Mouse (Mus musculus): ENCODE measurements at regions not wholly inside any gene's neighbourhood (a gene's known extent, or its start where the extent isn't known, plus 50 kb on each side); places are given as distances from the start of the nearest gene placed in this dataset.

DNA sequence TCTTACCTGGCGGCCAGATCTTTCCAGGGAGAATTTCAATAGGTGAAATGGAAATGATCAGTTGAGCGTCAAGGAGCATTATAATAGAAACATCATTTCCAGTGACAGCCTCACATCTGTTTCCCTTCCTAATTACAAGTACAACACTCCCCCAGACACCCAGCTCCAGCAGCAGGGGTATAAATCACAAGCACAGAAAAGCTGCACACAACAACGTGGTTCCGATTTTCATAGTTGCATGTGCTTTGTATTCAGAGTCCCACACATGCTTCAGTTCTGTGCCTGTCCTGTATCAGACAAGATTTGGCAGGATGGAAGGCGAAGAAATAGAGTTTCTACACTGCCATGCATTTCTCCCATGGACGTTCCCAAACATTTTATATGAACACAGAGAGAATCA is 215.7 kb downstream of the Hdgfl1 start:
- H3K36me3 ChIP-seq (replicated peaks), result no peaks in the 10 kb centered on the region
- H3K4me1 ChIP-seq (ENCODE audit: insufficient read depth, low read depth, low read length), result no peaks in the 10 kb centered on the region
- no peaks in the 10 kb centered on the region for H3K9me3 ChIP-seq (replicated peaks)
- TF ChIP-seq CTCF (IDR thresholded peaks at IDR 0.05; ENCODE audit: low read depth, low read length) (no peak), POLR2AphosphoS5 (IDR thresholded peaks at IDR 0.05; ENCODE audit: insufficient replicate concordance, low read depth, low read length) (no peak), TAL1 (conservative IDR thresholded peaks at IDR 0.05; ENCODE audit: low read depth, low read length) (no peak), GATA1 (IDR thresholded peaks at IDR 0.05; ENCODE audit: borderline replicate concordance, low read length) (no peak), GATA2 (IDR thresholded peaks at IDR 0.05; ENCODE audit: borderline replicate concordance, low read depth, low read length) (no peak)
- ATAC-seq (ENCODE audit: extremely low read depth, insufficient number of reproducible peaks, low FRiP score, poor library complexity, severe bottlenecking), result no peak
- H3K27me3 ChIP-seq (ENCODE audit: insufficient read depth, low read length), result no peaks in the 10 kb centered on the region
- H3K4me3 ChIP-seq (ENCODE audit: low read depth, low read length), result no peak overlapping the region
- no peak for DNase-seq (ENCODE audit: low spot score)

DNA sequence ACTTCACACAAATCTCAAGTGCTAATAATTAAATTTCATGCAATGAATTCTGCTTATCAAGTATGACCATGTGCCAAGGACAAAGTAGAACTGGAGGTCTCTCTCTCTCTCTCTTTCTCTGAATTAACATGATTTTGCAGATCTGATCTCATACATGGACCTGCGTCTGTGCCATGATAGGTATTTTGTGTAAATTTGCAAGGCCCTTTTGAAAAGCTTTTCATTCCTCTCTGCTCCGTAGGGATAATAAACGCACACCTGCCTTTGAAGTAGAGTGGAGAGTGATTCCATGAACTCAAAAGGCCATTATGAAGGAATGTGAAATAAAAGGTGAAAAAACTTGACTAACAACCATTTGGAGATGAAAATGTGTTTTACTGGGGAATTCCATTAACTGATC is 217.8 kb downstream of the Hdgfl1 start:
- Histone ChIP-seq H3K4me1 (ENCODE audit: insufficient read depth, low read depth, low read length) (no peaks in the 10 kb centered on the region), H3K4me3 (ENCODE audit: low read depth, low read length) (no peak overlapping the region), H3K9me3 (replicated peaks) (no peaks in the 10 kb centered on the region), H3K36me3 (replicated peaks) (no peaks in the 10 kb centered on the region), H3K27me3 (ENCODE audit: insufficient read depth, low read length) (no peaks in the 10 kb centered on the region)
- ATAC-seq (ENCODE audit: extremely low read depth, insufficient number of reproducible peaks, low FRiP score, poor library complexity, severe bottlenecking) (no peak), DNase-seq (ENCODE audit: low spot score) (no peak)
- no peak for TF ChIP-seq POLR2AphosphoS5 (IDR thresholded peaks at IDR 0.05; ENCODE audit: insufficient replicate concordance, low read depth, low read length)
- TF ChIP-seq GATA1 (IDR thresholded peaks at IDR 0.05; ENCODE audit: borderline replicate concordance, low read length), result no peak
- TF ChIP-seq GATA2 (IDR thresholded peaks at IDR 0.05; ENCODE audit: borderline replicate concordance, low read depth, low read length), result no peak
- TF ChIP-seq CTCF (IDR thresholded peaks at IDR 0.05; ENCODE audit: low read depth, low read length), result no peak
- TF ChIP-seq TAL1 (conservative IDR thresholded peaks at IDR 0.05; ENCODE audit: low read depth, low read length), result no peak

DNA sequence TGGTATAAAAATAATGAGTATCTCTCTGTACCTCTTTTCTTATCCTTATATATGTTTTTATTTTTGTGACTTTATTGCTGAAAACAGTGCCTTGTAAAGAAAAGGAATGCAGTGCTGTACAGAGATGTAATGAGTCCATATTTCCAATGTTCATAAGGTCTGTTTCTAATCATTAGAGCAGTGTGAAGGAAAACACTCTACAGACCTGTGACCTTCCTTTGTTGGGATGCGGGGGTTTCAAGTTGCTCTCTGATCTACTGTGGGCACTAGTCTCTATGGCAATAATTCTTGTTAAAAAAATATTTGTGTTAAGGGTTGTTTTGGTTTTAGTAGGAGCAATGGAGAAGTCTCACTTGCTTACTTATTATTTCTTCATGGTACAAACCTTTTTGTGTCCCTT is 231.0 kb downstream of the Hdgfl1 start:
- no peak for DNase-seq (ENCODE audit: low spot score)
- H3K27me3 ChIP-seq (ENCODE audit: insufficient read depth, low read length), result no peaks in the 10 kb centered on the region
- H3K4me1 ChIP-seq (ENCODE audit: insufficient read depth, low read depth, low read length), result no peaks in the 10 kb centered on the region
- TF ChIP-seq GATA2 (IDR thresholded peaks at IDR 0.05; ENCODE audit: borderline replicate concordance, low read depth, low read length) (no peak), TAL1 (conservative IDR thresholded peaks at IDR 0.05; ENCODE audit: low read depth, low read length) (no peak), GATA1 (IDR thresholded peaks at IDR 0.05; ENCODE audit: borderline replicate concordance, low read length) (no peak), CTCF (IDR thresholded peaks at IDR 0.05; ENCODE audit: low read depth, low read length) (no peak), POLR2AphosphoS5 (IDR thresholded peaks at IDR 0.05; ENCODE audit: insufficient replicate concordance, low read depth, low read length) (no peak)
- H3K4me3 ChIP-seq (ENCODE audit: low read depth, low read length), result no peak overlapping the region
- no peaks in the 10 kb centered on the region for H3K9me3 ChIP-seq (replicated peaks)
- ATAC-seq (ENCODE audit: extremely low read depth, insufficient number of reproducible peaks, low FRiP score, poor library complexity, severe bottlenecking), result no peak
- H3K36me3 ChIP-seq (replicated peaks), result no peaks in the 10 kb centered on the region

DNA sequence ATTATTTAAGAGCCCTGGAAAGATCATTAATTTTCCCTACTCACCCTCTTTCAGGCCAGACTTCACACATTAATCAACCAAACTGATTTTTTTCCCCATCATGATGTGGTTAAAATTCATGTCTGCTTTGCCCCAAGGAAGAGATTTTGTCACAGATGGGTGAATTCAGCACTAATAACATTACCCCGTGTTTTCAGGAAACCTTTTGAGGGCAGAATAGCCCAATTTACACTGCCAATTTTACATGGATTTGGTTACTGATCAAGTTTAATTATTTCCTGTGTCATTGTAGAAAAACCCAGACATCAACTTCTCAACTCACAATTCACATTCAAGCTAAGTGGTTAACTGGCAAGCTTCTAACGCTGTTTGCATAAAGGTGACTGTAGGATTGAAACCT is 233.4 kb downstream of the Hdgfl1 start:
- no peaks in the 10 kb centered on the region for H3K27me3 ChIP-seq (ENCODE audit: insufficient read depth, low read length)
- no peaks in the 10 kb centered on the region for H3K36me3 ChIP-seq (replicated peaks)
- DNase-seq (ENCODE audit: low spot score), result no peak
- no peaks in the 10 kb centered on the region for H3K4me1 ChIP-seq (ENCODE audit: insufficient read depth, low read depth, low read length)
- no peak for ATAC-seq (ENCODE audit: extremely low read depth, insufficient number of reproducible peaks, low FRiP score, poor library complexity, severe bottlenecking)
- H3K9me3 ChIP-seq (replicated peaks), result no peaks in the 10 kb centered on the region
- TF ChIP-seq GATA2 (IDR thresholded peaks at IDR 0.05; ENCODE audit: borderline replicate concordance, low read depth, low read length) (no peak), GATA1 (IDR thresholded peaks at IDR 0.05; ENCODE audit: borderline replicate concordance, low read length) (no peak), TAL1 (conservative IDR thresholded peaks at IDR 0.05; ENCODE audit: low read depth, low read length) (no peak), CTCF (IDR thresholded peaks at IDR 0.05; ENCODE audit: low read depth, low read length) (no peak), POLR2AphosphoS5 (IDR thresholded peaks at IDR 0.05; ENCODE audit: insufficient replicate concordance, low read depth, low read length) (no peak)
- no peak overlapping the region for H3K4me3 ChIP-seq (ENCODE audit: low read depth, low read length)

DNA sequence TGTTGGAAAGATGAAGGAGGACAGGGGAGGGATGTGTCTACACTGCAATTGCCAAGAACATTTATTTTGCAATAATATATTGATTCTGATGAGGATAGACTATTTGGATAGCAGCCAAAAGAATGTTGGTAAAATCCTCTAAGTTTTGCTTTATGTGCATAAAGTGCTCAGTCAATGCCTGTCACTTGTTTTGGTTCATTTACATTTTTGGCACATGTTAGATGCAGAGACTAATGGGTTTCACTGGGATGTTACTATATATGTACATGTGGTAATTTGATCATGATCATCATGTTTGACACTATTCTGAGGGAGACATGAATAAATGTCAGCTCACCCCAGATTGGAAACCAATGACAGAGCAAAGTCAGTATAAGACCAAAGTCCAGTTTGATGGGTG is 237.2 kb downstream of the Hdgfl1 start:
- Histone ChIP-seq H3K4me1 (ENCODE audit: insufficient read depth, low read depth, low read length) (no peaks in the 10 kb centered on the region), H3K27me3 (ENCODE audit: insufficient read depth, low read length) (no peaks in the 10 kb centered on the region), H3K9me3 (replicated peaks) (no peaks in the 10 kb centered on the region), H3K36me3 (replicated peaks) (no peaks in the 10 kb centered on the region), H3K4me3 (ENCODE audit: low read depth, low read length) (no peak overlapping the region)
- TF ChIP-seq TAL1 (conservative IDR thresholded peaks at IDR 0.05; ENCODE audit: low read depth, low read length) (no peak), GATA2 (IDR thresholded peaks at IDR 0.05; ENCODE audit: borderline replicate concordance, low read depth, low read length) (no peak), GATA1 (IDR thresholded peaks at IDR 0.05; ENCODE audit: borderline replicate concordance, low read length) (no peak), POLR2AphosphoS5 (IDR thresholded peaks at IDR 0.05; ENCODE audit: insufficient replicate concordance, low read depth, low read length) (no peak), CTCF (IDR thresholded peaks at IDR 0.05; ENCODE audit: low read depth, low read length) (no peak)
- DNase-seq (ENCODE audit: low spot score), result no peak
- ATAC-seq (ENCODE audit: extremely low read depth, insufficient number of reproducible peaks, low FRiP score, poor library complexity, severe bottlenecking), result no peak

DNA sequence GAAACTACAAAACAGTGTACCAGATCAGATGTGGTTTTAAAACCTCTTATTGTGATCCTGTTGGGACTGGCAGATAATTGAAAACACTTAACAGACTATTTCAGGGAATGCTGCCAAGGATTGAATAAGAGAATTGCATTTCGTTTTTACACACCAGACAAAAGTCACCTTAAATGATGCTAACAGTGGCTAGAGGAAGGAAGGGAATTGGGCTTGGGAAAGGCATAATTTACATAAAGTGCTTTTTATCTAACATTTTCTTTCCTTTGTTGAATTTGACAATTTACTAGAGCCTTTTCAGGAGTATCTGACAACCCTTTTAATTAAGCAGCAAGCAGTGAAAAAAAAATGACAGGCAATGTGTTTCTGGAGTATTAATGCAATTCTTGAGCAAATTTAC is 250.9 kb downstream of the Hdgfl1 start:
- Histone ChIP-seq H3K27me3 (ENCODE audit: insufficient read depth, low read length) (no peaks in the 10 kb centered on the region), H3K36me3 (replicated peaks) (no peaks in the 10 kb centered on the region), H3K4me3 (ENCODE audit: low read depth, low read length) (no peak overlapping the region), H3K9me3 (replicated peaks) (no peaks in the 10 kb centered on the region), H3K4me1 (ENCODE audit: insufficient read depth, low read depth, low read length) (no peaks in the 10 kb centered on the region)
- DNase-seq (ENCODE audit: low spot score), result no peak
- TF ChIP-seq CTCF (IDR thresholded peaks at IDR 0.05; ENCODE audit: low read depth, low read length) (no peak), GATA2 (IDR thresholded peaks at IDR 0.05; ENCODE audit: borderline replicate concordance, low read depth, low read length) (no peak), POLR2AphosphoS5 (IDR thresholded peaks at IDR 0.05; ENCODE audit: insufficient replicate concordance, low read depth, low read length) (no peak), TAL1 (conservative IDR thresholded peaks at IDR 0.05; ENCODE audit: low read depth, low read length) (no peak), GATA1 (IDR thresholded peaks at IDR 0.05; ENCODE audit: borderline replicate concordance, low read length) (no peak)
- no peak for ATAC-seq (ENCODE audit: extremely low read depth, insufficient number of reproducible peaks, low FRiP score, poor library complexity, severe bottlenecking)

All from G1E (cell line).